Mouse (Mus musculus): ENCODE measurements at regions not wholly inside any gene's neighbourhood (a gene's known extent, or its start where the extent isn't known, plus 50 kb on each side); places are given as distances from the start of the nearest gene placed in this dataset.
A peak's percentile ranks its signal among the peaks of the same experiment; 100 is the strongest.
"Not testable (repeated sequence)": the region's sequence is repeated elsewhere in the genome, so short reads cannot be mapped to it uniquely, and the experiment has no call there.

DNA sequence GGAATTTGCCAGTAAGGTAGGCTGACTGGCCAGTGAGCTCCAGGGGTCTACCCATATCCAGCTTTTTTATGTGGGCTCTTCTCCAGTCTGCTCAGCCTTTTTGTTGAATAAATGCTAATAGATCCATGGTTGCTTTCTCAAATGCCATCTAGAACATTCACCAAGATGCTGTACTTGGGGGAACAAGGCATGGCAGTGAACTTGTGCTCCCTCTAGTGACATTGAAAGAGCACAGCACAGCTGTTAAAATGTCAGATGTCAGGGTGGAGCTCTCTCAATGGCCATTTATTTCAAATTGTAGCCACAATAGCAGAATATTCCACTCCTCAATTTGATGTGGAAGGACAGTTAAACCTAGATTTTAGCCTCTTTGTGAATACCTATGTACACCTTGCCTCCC lies 86.3 kb downstream of the Kcnk1 start:
- DNase-seq (ENCODE audit: low spot score in 2 of 2): no peak

DNA sequence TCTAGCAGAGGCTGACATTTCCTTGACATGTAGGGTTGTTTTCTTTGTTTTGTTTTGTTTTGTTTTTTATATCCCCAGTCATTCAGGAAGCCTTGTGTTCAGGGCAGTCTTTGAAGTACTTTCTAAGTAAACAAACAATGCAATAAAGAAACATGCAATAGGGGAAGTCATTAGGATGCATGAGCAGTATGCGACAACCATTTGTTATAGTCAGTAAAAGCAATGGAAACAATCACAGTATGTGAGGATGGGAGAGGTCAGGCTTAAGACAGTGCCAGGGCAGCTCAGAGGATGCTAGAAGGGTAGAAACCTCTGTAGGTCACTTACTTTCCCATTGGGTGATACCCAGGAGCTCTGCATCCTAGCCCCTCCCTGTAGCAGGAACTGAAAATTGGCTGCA lies 87.9 kb downstream of the Kcnk1 start:
- DNase-seq (ENCODE audit: low spot score in 2 of 2): no peak

DNA sequence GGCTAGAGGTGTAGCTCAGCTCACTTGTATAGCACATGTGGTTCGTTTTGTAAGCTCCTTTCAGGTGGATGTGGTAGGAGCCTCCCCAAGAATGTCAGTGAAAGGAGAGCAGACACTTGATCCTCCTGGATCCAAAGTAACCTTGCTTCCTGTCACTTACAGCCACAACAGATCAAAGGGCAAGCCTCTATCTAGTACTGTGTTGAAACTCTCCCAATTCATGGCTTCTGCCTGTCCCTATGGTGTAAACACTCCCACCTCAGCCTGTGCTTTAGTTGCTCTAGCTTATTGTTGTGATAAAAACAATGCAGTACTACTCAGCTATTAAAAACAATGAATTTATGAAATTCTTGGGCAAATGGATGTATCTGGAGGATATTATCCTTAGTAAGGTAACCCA lies 95.8 kb downstream of the Kcnk1 start:
- DNase-seq (ENCODE audit: low spot score in 2 of 2): no peak

DNA sequence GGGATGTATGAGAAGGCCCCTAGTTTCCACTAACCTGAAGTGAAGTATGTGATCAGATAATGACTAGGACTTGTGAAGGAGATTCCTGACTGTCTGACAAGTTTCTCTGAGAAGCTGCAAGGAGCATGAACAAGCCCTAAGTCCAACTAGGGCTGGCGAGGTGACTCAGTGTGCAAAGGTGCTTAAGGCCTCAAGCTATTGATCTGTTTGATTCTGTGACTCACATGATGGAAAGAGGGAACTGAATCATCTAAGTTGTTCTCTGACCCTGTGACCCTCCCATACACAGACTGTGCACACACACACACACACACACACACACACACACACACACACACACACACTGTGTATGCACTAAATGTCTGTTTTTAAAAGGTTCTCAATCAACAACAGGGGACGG lies 99.0 kb downstream of the Kcnk1 start:
- DNase-seq (ENCODE audit: low spot score in 2 of 2): no peak

DNA sequence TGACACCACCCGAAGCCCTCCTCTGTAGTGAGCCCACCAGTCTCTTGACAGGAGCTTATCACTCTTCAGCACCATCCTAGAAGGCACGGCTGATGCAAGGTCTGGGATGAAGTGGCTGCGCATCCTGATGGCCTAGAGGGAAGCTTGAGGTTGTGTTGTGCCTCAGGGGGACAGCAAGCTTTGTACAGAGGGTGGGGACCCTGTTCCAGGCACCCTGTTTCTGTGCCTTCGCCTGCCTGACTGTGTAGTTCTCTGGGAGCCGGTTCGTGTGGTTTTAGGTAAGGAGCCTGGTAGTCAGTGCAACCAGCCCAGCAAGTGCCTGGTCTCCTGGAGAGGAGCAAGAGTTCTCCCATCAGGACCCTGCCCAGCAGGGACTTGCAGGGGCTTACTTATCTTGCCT lies 101.1 kb downstream of the Kcnk1 start:
- DNase-seq (ENCODE audit: low spot score in 2 of 2): no peak

DNA sequence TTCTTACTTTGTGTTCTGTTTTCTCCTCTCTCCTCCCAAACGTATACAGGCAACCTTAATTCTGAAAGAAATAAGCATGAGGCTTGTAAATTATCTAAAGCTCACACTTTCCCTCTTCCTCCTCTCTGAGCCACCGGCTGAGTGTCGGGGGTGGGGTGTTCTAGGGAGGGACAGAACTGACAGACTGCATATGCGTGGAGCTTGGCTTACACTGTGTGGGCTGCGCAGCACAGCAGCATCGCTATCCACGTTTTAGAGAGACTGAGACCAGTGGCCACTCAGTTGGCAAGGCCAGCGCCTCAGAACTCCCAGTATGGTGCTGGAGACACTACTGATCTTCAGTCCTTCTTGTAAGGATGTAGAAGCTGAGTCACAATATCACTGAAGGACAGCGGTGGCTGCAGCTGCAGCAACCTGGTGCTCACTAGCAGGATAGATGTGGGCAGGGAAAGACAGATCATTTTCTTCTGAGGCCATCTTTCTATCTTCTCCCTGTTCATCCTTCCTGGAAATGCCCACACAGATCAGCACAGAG lies 101.7 kb downstream of the Kcnk1 start:
- peak in 1 of 2 experiments; percentile 59 for DNase-seq (ENCODE audit: low spot score in 2 of 2)

DNA sequence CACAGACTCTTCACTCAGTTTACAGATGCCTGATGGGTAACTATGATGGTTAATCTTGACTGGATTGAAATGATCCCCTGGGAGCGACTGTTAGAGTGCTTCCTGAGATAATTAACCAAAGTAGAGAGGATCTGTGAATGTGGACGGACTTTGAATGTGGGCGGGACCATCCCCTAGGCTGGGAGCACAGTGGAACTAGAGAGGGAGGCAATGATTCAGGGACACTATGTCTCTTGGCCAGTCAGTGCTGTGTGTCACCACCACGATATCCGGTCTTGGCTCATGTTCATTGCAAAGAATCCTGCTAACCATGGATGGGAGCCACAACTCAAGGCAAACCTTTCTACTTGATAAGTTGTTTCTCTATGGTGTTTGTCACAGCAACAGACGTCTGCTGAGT lies 103.9 kb downstream of the Kcnk1 start:
- DNase-seq (ENCODE audit: low spot score in 2 of 2): no peak

DNA sequence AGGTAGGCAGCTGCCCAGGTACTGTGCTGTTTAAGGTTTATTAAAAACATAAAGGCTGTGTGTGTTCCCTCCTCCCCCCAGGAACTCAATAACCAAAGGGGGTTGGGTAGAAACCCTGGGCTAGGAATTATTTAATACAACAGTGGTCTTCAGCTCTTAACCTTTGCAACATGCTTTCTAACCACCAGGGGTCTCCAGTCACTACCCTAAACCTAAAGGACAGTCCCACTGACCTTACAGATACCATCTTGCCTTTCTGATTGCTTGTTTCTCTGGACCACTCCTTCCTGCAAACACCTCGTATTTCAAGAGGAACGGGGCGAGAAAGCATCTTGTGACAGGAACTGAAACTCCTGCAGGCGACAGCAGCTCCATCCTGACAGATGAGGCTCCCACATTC lies 104.9 kb downstream of the Kcnk1 start:
- no peak for DNase-seq (ENCODE audit: low spot score in 2 of 2)

DNA sequence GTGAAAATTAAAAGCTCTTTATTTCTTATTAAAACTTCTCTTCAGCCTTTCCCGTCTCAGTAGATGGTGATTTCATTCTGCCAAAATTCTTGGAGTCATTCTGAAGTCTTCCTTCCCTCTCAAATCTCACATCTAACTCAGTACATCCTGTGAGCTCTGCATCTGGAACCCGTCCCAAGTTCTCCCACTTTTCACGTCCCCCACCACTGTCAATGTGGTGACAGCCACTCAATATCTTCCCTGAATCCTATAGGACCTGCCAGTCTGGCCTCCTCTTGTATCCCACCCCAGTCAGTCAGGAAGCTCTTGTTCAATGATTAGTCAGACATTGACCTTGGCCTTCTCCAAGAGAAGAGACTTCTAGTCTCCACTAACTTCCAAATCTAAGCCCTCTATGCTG lies 110.1 kb downstream of the Kcnk1 start:
- peak in 1 of 2 experiments; percentile 29 for DNase-seq (ENCODE audit: low spot score in 2 of 2)

DNA sequence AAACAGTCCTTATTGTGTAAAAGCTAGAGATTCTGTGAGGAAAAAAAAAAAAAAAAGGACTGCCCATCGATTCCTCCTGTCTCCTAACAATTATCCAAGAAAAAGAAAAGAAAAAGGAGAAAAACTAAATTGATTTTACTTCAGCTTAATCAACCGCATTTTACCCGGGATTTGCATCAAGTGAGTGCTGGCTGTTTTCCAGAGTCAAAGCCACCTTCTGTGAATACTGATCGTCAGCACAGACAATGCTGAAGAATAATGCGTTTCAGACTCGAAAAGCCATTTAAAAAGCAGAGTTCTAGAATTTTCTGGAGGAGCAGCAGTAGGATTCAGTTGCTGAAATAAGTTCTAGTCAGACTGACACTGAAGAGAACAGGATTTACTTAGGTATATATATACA lies 131.1 kb downstream of the Kcnk1 start:
- DNase-seq (ENCODE audit: low spot score in 2 of 2): no peak

DNA sequence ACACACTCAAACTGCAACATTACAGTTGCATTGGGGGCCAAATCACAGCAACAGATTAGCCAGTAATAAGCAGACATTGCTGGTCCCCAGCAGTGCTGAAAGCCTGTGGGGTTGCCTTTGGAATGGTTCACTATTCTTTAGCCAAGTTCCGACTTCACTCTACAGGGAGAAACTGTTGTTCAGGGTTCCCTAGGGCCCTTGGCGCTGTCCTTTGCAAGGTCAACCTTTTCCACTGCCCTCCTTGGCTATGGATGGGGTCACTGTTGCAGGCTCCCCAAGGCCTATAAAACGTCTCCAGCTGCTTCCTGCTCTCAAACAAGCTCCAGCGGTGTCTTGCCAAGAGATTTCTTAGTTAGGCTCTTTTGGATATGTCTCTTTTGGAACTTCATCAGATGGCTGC lies 137.1 kb downstream of the Kcnk1 start:
- no peak for DNase-seq (ENCODE audit: low spot score in 2 of 2)

DNA sequence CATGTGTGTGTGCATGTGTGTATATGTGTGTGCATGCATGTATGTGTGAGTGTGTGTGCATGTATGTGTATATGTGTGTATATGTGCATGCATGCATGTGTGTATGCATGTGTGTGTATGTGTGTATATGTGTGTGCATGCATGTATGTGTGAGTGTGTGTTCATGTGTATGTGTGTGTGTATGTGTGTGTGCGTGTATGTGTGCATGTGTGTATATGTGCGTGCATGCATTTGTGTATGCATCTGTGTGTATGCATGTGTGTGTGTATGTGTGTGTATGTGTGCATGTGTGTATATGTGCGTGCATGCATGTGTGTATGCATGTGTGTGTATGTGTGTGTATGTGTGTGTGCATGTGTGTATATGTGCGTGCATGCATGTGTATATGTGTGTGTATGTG lies 137.9 kb downstream of the Kcnk1 start:
- not testable (repeated sequence) for DNase-seq (ENCODE audit: low spot score in 2 of 2)

DNA sequence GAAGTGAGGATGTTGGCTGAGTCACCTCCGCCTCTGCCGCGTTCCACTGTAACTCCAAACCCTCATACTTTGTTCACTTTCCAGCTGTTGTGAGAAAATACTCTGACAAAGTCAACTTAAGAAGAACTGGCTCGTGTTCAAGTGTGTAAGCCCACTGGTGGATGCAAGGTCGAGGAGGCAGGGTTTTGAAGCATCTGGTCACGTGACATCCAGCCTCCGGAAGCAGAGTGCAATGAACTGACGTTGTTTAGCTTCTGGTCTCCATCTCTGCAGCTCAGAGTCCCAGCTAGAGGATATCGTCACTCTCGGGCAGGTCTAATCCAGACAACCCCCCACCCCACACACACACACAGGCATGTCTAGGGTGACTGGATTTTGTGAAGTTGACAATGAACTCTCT lies 140.1 kb downstream of the Kcnk1 start:
- no peak for DNase-seq (ENCODE audit: low spot score in 2 of 2)

DNA sequence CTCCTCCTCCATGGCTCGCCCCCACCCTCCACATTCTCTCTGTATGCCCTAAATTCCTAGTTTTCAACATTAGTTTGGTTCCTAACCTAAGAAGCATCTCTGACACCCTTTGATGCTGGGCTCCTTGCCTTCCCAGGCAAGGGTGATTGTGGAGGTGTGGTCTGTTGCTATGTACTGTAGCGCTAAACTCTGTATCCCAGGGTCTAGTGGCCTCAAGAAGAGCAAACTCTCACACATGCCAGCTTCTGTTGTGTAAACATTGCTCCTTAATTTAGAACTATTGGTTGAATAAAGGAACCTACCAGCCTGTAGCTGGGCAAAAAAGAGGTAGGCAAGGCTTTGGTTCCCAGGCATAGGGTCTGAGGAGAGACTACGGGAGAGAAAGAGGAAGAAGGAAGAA lies 140.6 kb downstream of the Kcnk1 start:
- no peak for DNase-seq (ENCODE audit: low spot score in 2 of 2)

DNA sequence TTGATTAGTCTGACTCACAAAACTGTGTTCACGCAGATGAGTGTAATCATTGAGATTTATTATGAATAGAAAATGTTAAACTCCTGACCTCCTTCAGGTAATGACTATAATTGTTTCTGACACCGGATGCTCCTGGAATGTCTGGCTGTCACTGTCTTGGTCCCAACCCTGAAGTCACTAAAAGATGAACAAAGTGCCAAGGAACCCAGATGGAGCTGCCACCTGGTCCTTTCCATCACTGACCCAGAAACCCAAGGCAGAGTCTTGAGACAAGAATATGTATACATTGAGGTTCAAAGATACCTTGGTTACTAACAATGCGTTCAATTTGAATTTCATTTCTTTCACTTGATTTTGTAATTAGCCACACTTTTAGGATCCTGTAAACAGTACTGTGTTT lies 142.0 kb downstream of the Kcnk1 start:
- no peak for DNase-seq (ENCODE audit: low spot score in 2 of 2)

DNA sequence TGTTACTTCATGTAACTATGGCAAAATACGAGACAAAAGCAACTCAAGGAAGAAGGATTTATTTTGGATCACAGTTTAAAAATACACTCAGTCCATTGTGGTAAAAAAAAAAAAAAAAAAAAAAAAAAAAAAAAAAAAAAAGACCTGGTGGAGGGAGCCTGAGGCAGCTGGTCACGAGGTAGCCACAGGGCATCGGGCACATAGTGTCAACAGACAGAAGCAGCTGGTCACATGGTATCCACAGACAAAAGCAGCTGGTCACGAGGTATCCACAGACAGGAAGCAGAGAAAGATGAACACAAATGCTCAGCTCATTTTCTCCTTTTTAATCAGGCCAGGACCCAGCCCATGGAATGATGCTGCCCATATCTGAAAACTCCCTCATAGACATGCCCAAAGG lies 142.5 kb downstream of the Kcnk1 start:
- no peak for DNase-seq (ENCODE audit: low spot score in 2 of 2)

DNA sequence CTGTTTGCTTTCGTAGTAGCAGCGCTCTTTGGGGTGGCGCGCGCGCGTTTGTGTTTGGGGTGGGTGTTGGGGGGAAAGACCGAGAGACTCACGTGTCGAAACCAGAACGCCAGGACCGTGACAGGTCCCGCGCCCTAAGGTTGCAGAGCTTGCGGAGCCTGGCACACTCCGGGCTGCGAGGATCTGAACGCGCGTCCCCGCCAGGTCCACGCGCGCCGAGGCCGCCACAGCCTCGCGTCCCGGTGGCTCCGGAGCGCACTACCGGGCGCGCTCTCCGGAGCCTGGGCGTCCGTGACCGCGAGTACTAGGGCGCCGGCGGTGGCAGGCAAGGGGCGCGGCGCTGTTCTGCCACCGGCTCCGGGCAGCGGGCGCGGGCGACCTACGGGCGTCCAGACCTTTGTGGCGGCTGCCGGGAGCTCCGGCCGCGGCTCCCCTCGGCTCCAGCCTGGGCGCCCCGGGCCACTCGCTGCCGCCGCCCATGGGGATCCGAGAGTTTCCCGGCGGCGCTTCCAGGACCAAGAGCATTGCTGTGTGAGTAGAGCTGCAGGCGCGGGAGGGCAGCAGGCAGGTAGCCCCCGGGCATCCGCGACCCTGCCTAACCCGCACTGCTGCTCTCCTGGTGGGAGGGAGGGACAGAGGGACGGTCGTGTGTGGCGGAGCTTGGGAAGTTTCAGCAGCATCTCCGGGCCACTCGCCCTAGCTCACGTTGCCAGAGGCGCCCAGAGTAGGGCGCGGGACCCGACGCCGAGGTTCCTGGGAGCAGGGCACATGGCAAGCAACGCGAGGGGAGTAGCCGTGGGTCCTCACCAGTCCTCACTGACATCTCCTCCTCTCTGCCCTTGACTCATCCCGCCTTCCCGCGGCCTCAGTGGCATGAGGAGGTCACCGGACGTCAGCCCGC lies 143.9 kb downstream of the Kcnk1 start:
- DNase-seq (ENCODE audit: low spot score in 2 of 2): no peak

DNA sequence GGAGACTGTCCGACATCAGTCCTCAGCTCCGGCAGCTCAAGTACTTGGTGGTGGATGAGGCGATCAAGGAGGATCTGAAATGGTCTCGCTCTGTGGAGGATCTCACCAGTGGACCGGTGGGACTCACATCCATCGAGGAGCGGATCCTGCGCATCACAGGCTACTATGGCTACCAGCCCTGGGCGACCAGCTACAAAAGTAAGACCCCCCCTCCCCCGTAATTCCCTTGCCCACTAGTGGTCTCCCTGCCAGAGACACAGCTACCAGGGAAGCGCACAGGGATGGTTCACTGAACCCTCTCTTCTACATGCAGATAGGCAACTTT lies 144.5 kb downstream of the Kcnk1 start:
- no peak for DNase-seq (ENCODE audit: low spot score in 2 of 2)

DNA sequence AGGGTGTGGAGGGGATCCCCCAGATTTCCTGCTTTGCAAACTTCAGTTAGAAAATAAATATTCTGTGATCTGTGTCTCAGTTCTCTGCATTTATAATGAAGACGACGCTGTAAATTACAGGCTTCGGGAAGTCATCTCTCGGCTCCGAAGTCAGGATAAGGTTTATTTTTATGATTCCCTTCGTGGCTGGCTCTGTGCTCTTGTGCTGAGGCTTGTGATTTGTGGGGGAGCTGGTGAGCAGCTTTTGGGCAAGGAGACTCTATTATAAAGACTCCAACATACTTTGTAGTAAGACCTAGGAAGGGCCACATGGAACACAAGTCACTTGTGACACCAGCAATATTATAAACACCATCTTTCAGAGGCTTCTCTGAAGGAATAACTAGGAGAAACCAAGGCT lies 146.0 kb downstream of the Kcnk1 start:
- DNase-seq (ENCODE audit: low spot score in 2 of 2): no peak

DNA sequence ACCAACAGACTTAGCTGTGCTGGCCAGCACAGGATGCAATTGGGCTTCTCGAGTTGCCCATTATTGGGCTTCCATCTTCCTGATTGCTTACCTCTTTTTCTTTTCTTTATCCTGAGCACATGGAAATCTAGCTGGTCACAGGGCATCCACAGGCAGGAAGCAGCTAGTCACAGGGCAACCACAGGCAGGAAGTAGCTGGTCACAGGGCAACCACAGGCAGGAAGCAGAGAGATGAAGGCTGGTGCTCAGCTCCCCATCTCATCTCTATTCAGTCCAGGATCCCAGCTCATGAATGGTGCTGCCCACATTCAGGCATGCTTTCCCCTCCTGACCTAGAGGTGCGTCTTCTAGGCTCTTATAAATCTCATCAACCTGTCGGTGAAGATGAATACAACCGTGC lies 146.8 kb upstream of the Slc35f3 start:
- no peak for DNase-seq (ENCODE audit: low spot score in 2 of 2)

DNA sequence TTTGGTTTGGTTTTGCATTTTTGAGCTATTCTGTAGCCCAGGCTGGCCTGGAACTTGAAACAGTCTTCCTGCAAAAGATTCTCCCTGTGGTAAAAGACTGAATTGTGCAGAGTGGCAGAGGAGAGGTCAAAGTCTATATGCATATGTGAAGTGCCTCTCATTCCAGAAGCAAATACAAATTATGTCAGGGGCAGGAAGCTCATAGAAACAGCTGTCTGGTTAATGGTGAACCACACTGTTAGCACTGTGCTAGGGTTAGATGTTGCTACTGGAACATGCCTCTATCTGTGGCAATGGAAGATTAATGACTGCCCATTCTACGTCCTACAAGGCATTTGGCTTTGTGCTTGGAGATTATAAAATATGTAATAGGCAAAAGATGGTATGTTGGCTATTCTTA lies 144.4 kb upstream of the Slc35f3 start:
- DNase-seq (ENCODE audit: low spot score in 2 of 2): no peak

DNA sequence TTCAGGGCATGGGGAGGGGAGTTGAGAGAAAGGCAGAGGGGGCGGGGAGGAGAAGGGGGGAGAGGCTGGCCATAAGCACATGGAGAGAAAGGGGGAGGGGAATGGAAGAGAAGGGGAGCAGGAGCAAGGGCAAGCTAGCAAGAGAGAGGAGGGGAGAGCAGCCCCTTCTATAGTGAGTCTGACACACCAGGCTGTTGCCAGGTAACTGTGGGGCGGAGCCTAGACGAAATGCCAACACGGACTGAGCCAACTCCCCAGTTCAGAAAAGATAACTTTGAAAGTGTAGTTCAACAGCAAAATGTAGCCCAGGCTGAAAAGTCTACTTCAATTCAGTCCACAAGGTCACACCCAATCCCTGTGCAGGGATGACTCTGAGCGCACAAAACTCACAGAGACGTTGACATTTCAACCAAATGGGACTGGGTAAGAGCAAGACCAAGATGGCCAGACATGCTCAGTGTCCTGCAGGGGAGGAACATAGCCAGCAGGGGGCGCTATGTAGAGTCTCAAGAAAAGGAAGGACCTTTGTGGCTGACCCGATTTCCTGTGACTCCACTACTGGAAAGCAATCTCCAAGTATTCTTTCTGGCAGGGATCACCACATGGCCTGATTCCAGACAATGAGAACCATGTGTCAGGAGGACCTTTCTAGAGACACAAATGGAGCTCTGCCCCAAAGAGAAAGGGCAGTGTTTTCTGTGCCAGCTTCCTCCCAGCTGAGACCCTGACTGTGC lies 140.7 kb upstream of the Slc35f3 start:
- DNase-seq (ENCODE audit: low spot score in 2 of 2): no peak

DNA sequence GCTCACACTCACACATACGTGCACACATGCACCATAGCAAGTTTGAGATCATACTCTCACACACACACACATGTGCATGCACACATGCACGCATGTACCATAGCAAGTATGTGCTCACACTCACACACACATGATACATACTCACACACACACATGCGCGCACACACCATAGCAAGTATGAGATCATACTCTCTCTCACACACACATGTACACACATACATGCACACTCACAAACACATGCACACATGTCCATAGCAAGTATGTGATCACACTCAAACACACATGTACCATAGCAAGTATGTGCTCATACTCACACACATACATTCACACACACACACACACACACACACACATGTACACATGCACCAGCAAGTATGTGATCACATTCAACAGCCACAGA lies 138.9 kb upstream of the Slc35f3 start:
- DNase-seq (ENCODE audit: low spot score in 2 of 2): no peak
